Mouse (Mus musculus) G1E (cell line): ENCODE measurements around the gene Rps6ka1. TPM values are rescaled to one million over a fixed set of nuclear protein-coding genes. Genes with fewer than 3 reads are reported as not detected.

ENCODE experiments used
- ATAC-seq: 2 replicates; pipeline ENCODE4 v1.8.0; 2016; ENCODE audit warnings: mild to moderate bottlenecking; ENCODE audit not compliant: insufficient number of reproducible peaks, poor library complexity, low FRiP score, severe bottlenecking; ENCODE audit errors: extremely low read depth
- DNase-seq: peaks from one replicate; pipeline ENCODE4 v3.0.0; 2012; ENCODE audit warnings: low spot score
- H3K27me3 ChIP-seq: 2 replicates; pipeline ENCODE4 v1.6.1; 2012; ENCODE audit warnings: mild to moderate bottlenecking, low read length, inconsistent platforms; ENCODE audit not compliant: insufficient read depth
- H3K36me3 ChIP-seq: replicated peaks from 2 replicates; pipeline ENCODE3; 2012; ENCODE audit warnings: mild to moderate bottlenecking, inconsistent platforms
- H3K4me1 ChIP-seq: 2 replicates; pipeline ENCODE4 v1.6.1; 2012; ENCODE audit warnings: low read depth, low read length, inconsistent platforms, mixed read lengths; ENCODE audit not compliant: insufficient read depth
- H3K4me3 ChIP-seq: 2 replicates; pipeline ENCODE4 v1.5.1; 2012; ENCODE audit warnings: low read depth, mild to moderate bottlenecking, inconsistent platforms, low read length, moderate library complexity, mixed read lengths
- H3K9me3 ChIP-seq: replicated peaks from 2 replicates; pipeline ENCODE4 v1.6.1; 2012; ENCODE audit warnings: inconsistent platforms
- CTCF ChIP-seq: IDR thresholded peaks from 2 replicates; pipeline ENCODE4 v1.5.1; 2012; ENCODE audit warnings: low read depth, low read length, inconsistent platforms, mixed read lengths
- GATA1 ChIP-seq: IDR thresholded peaks from 2 replicates; pipeline ENCODE4 v1.6.1; 2012; ENCODE audit warnings: borderline replicate concordance, low read length, inconsistent platforms, mixed read lengths
- GATA2 ChIP-seq: IDR thresholded peaks from 2 replicates; pipeline ENCODE4 v1.6.1; 2012; ENCODE audit warnings: low read depth, low read length, inconsistent platforms, borderline replicate concordance
- POLR2AphosphoS5 ChIP-seq: IDR thresholded peaks from 2 replicates; pipeline ENCODE4 v1.6.1; 2012; ENCODE audit warnings: low read depth, low read length, inconsistent platforms; ENCODE audit not compliant: insufficient replicate concordance
- TAL1 ChIP-seq: conservative IDR thresholded peaks from 2 replicates; pipeline ENCODE4 v1.6.1; 2012; ENCODE audit warnings: low read depth, low read length, inconsistent platforms, mixed read lengths
- polyA plus RNA-seq: library from polyadenylated mRNA; stranded (reverse); fragments of >175 nt; gene quantifications from 2 replicates; pipeline ENCODE4 v1.2.3, GENCODE M21; 2012
- total RNA-seq, 2 experiments: library from RNA; stranded (forward) in 1 of 2; stranded (reverse) in 1 of 2; fragments of 200-1000 nt in 1 of 2; fragments of >200 nt in 1 of 2; fragmentation: Nextera tagmentation in 1 of 2; gene quantifications; 2 replicates each; pipeline ENCODE4 v1.2.3; 2014 to 2017

Rps6ka1 gene
- total RNA-seq (2014; fragmentation: Nextera tagmentation) (27.3 and 29.6 TPM in 2 replicates), total RNA-seq (2017) (29.7 and 35.9 TPM in 2 replicates), polyA plus RNA-seq (22.3 and 27.4 TPM in 2 replicates)

- DNase-seq = no peak
- no peak for TF ChIP-seq POLR2AphosphoS5
- no peak for TF ChIP-seq TAL1
- no peak for TF ChIP-seq GATA1
- no peak for TF ChIP-seq GATA2
- no peak for TF ChIP-seq CTCF
- H3K4me3 ChIP-seq = peak within 1 kb of the TSS; percentile 13; the same call in 1 of the 2 replicates
- peaks cover 54% of the 10 kb centered on the region for H3K27me3 ChIP-seq
- H3K9me3 ChIP-seq = no peaks in the 10 kb centered on the region
- H3K4me1 ChIP-seq = peaks cover 3% of the 10 kb centered on the region; the same call in 1 of the 2 replicates
- no peaks in the 10 kb centered on the region for H3K36me3 ChIP-seq
- no peak for ATAC-seq
Observed at GRCm38 (mm10) chr4:133887672-133888453, at the start of gene Rps6ka1. Rps6ka1 (minus strand) TSS chr4:133887797.

- Histone ChIP-seq H3K4me3 (no peak overlapping the region), H3K4me1 (peaks cover 11% of the 10 kb centered on the region), H3K36me3 (no peaks in the 10 kb centered on the region), H3K9me3 (no peaks in the 10 kb centered on the region), H3K27me3 (peaks cover 21% of the 10 kb centered on the region)
- TF ChIP-seq CTCF (no peak), GATA1 (no peak), GATA2 (no peak), POLR2AphosphoS5 (no peak), TAL1 (no peak)
- no peak for ATAC-seq
- no peak for DNase-seq
Observed at GRCm38 (mm10) chr4:133931785-133932184, 44.2 kb upstream of the Rps6ka1 start.

GRCm38 (mm10) chr4:133931349-133931748 lies 43.8 kb upstream of the Rps6ka1 start:
- ATAC-seq (no peak), DNase-seq (peak; percentile 19)
- Histone ChIP-seq H3K4me1 (peaks cover 11% of the 10 kb centered on the region), H3K27me3 (peaks cover 19% of the 10 kb centered on the region), H3K9me3 (no peaks in the 10 kb centered on the region), H3K4me3 (no peak overlapping the region), H3K36me3 (no peaks in the 10 kb centered on the region)
- TF ChIP-seq CTCF = peak; percentile 46; the same call in 1 of the 2 replicates
- TF ChIP-seq POLR2AphosphoS5 = no peak
- TF ChIP-seq GATA2 = no peak
- TF ChIP-seq TAL1 = no peak
- no peak for TF ChIP-seq GATA1

GRCm38 (mm10) chr4:133929278-133929670 lies 41.7 kb upstream of the Rps6ka1 start:
- ATAC-seq (no peak), DNase-seq (no peak)
- peaks cover 11% of the 10 kb centered on the region for H3K4me1 ChIP-seq
- peaks cover 15% of the 10 kb centered on the region for H3K27me3 ChIP-seq
- H3K4me3 ChIP-seq = no peak overlapping the region
- no peaks in the 10 kb centered on the region for H3K36me3 ChIP-seq
- no peaks in the 10 kb centered on the region for H3K9me3 ChIP-seq
- TF ChIP-seq GATA1 = no peak
- no peak for TF ChIP-seq GATA2
- no peak for TF ChIP-seq POLR2AphosphoS5
- TF ChIP-seq TAL1 = no peak
- TF ChIP-seq CTCF = no peak

GRCm38 (mm10) chr4:133928576-133929277 lies 41.1 kb upstream of the Rps6ka1 start:
- no peak for TF ChIP-seq GATA2
- TF ChIP-seq CTCF = no peak
- no peak for TF ChIP-seq TAL1
- no peak for TF ChIP-seq GATA1
- TF ChIP-seq POLR2AphosphoS5 = no peak
- Histone ChIP-seq H3K4me3 (no peak overlapping the region), H3K4me1 (peaks cover 11% of the 10 kb centered on the region), H3K9me3 (no peaks in the 10 kb centered on the region), H3K36me3 (no peaks in the 10 kb centered on the region), H3K27me3 (peaks cover 14% of the 10 kb centered on the region)
- DNase-seq (no peak), ATAC-seq (no peak)

GRCm38 (mm10) chr4:133925204-133925603 lies 37.6 kb upstream of the Rps6ka1 start:
- ATAC-seq = no peak
- peaks cover 11% of the 10 kb centered on the region for H3K27me3 ChIP-seq
- no peak overlapping the region for H3K4me3 ChIP-seq
- H3K36me3 ChIP-seq = no peaks in the 10 kb centered on the region
- no peaks in the 10 kb centered on the region for H3K9me3 ChIP-seq
- DNase-seq = no peak
- H3K4me1 ChIP-seq = peaks cover 5% of the 10 kb centered on the region; the same call in 1 of the 2 replicates
- TF ChIP-seq POLR2AphosphoS5 (no peak), GATA1 (no peak), CTCF (no peak), TAL1 (no peak), GATA2 (no peak)
